Mouse (Mus musculus) retina, postnatal 7 days (tissue): ENCODE results near the gene Ficd.

ENCODE experiments used
- DNase-seq: peaks from one replicate; pipeline ENCODE4 v3.0.0-alpha.2; 2012; ENCODE audit warnings: low read depth, low spot score

Gene Ficd

GRCm38 (mm10) chr5:113735345-113736112 lies at the start of gene Ficd:
Gene Ficd, plus strand, starts transcription at chr5:113735803.
- DNase-seq = peak; percentile 93

GRCm38 (mm10) chr5:113687514-113687913 lies 48.1 kb upstream of the Ficd start:
- no peak for DNase-seq

GRCm38 (mm10) chr5:113690069-113690548 lies 45.5 kb upstream of the Ficd start:
- no peak for DNase-seq

GRCm38 (mm10) chr5:113690866-113691265 lies 44.7 kb upstream of the Ficd start:
- DNase-seq = no peak

GRCm38 (mm10) chr5:113693196-113693755 lies 42.3 kb upstream of the Ficd start:
- DNase-seq = peak; percentile 19

GRCm38 (mm10) chr5:113694000-113694399 lies 41.6 kb upstream of the Ficd start:
- DNase-seq = no peak

GRCm38 (mm10) chr5:113694415-113694814 lies 41.2 kb upstream of the Ficd start:
- no peak for DNase-seq

- DNase-seq = no peak
These were observed 35.1 kb upstream of the Ficd start for GRCm38 (mm10) chr5:113700388-113701023.

- no peak for DNase-seq
These were observed 31.6 kb upstream of the Ficd start for GRCm38 (mm10) chr5:113703803-113704585.

- no peak for DNase-seq
These were observed 22.7 kb upstream of the Ficd start for GRCm38 (mm10) chr5:113712861-113713260.

- DNase-seq = no peak
These were observed 18.8 kb upstream of the Ficd start for GRCm38 (mm10) chr5:113716581-113717388.

GRCm38 (mm10) chr5:113719221-113719661 lies 16.4 kb upstream of the Ficd start:
- DNase-seq = no peak

GRCm38 (mm10) chr5:113722224-113723013 lies 13.2 kb upstream of the Ficd start:
- no peak for DNase-seq

- DNase-seq = no peak
These were observed 11.9 kb upstream of the Ficd start for GRCm38 (mm10) chr5:113723567-113724237.

GRCm38 (mm10) chr5:113724446-113724845 lies 11.2 kb upstream of the Ficd start, which contains the start of gene 1700069L16Rik:
Gene 1700069L16Rik, minus strand, starts transcription at chr5:113724772.
- DNase-seq = peak; percentile 80

GRCm38 (mm10) chr5:113725417-113725816 lies 10.2 kb upstream of the Ficd start:
- DNase-seq = no peak

- DNase-seq = no peak
These were observed 9.0 kb upstream of the Ficd start for GRCm38 (mm10) chr5:113726618-113727017.

- no peak for DNase-seq
These were observed 8.4 kb upstream of the Ficd start for GRCm38 (mm10) chr5:113727238-113727637.

- no peak for DNase-seq
These were observed 7.6 kb upstream of the Ficd start for GRCm38 (mm10) chr5:113728011-113728410.
